Mouse (Mus musculus): ENCODE measurements at regions not wholly inside any gene's neighbourhood (a gene's known extent, or its start where the extent isn't known, plus 50 kb on each side); places are given as distances from the start of the nearest gene placed in this dataset.
A peak's percentile ranks its signal among the peaks of the same experiment; 100 is the strongest.

- peak; percentile 8 for DNase-seq
Measured at GRCm38 (mm10) chr14:109115583-109115982, 201.6 kb upstream of the Slitrk1 start.
